Mouse (Mus musculus): ENCODE measurements around the gene Ncoa7. TPM values are rescaled to one million over a fixed set of nuclear protein-coding genes. Genes with fewer than 3 reads are reported as not detected.
A peak's percentile ranks its signal among the peaks of the same experiment; 100 is the strongest.
"Not testable (repeated sequence)": the region's sequence is repeated elsewhere in the genome, so short reads cannot be mapped to it uniquely, and the experiment has no call there.

The Ncoa7 gene
- polyA plus RNA-seq, 2 experiments from 2014 or later, result 132 to 145 TPM

- no peak for ATAC-seq
Measured at GRCm38 (mm10) chr10:30787684-30788339, 15.3 kb downstream of the Ncoa7 start.

GRCm38 (mm10) chr10:30786103-30786754 is 16.9 kb downstream of the Ncoa7 start:
- ATAC-seq, result no peak

GRCm38 (mm10) chr10:30780921-30781320 is 22.2 kb downstream of the Ncoa7 start:
- ATAC-seq, result not testable (repeated sequence)

GRCm38 (mm10) chr10:30778240-30778639 is 24.9 kb downstream of the Ncoa7 start:
- peak; percentile 10 for ATAC-seq

- no peak for ATAC-seq
Measured at GRCm38 (mm10) chr10:30775987-30776386, 27.1 kb downstream of the Ncoa7 start.

- no peak for ATAC-seq
Measured at GRCm38 (mm10) chr10:30775568-30775967, 27.6 kb downstream of the Ncoa7 start.

- ATAC-seq, result no peak
Measured at GRCm38 (mm10) chr10:30774396-30774795, 28.7 kb downstream of the Ncoa7 start.

GRCm38 (mm10) chr10:30773181-30773580 is 29.9 kb downstream of the Ncoa7 start:
- no peak for ATAC-seq

- ATAC-seq, result no peak
Measured at GRCm38 (mm10) chr10:30771417-30772158, 31.5 kb downstream of the Ncoa7 start.

GRCm38 (mm10) chr10:30768820-30769219 is 34.3 kb downstream of the Ncoa7 start:
- no peak for ATAC-seq

- no peak for ATAC-seq
Measured at GRCm38 (mm10) chr10:30768250-30768649, 34.9 kb downstream of the Ncoa7 start.

GRCm38 (mm10) chr10:30763179-30763770 is 39.9 kb downstream of the Ncoa7 start:
- ATAC-seq, result no peak

- ATAC-seq, result no peak
Measured at GRCm38 (mm10) chr10:30762284-30762964, 40.7 kb downstream of the Ncoa7 start.

GRCm38 (mm10) chr10:30759360-30760147 is 43.6 kb downstream of the Ncoa7 start:
- no peak for ATAC-seq

GRCm38 (mm10) chr10:30756064-30756463 is 47.1 kb downstream of the Ncoa7 start:
- no peak for ATAC-seq

- no peak for ATAC-seq
Measured at GRCm38 (mm10) chr10:30754825-30755457, 48.2 kb downstream of the Ncoa7 start.

- no peak for ATAC-seq
Measured at GRCm38 (mm10) chr10:30754082-30754481, 49.0 kb downstream of the Ncoa7 start.

GRCm38 (mm10) chr10:30752485-30752884 is 50.6 kb downstream of the Ncoa7 start:
- no peak for ATAC-seq

GRCm38 (mm10) chr10:30751586-30751985 is 51.5 kb downstream of the Ncoa7 start:
- no peak for ATAC-seq

- peak; percentile 28 for ATAC-seq
Measured at GRCm38 (mm10) chr10:30749807-30750206, 53.3 kb downstream of the Ncoa7 start.

All from activated CD4-positive, CD25-positive, alpha-beta regulatory T cell, adult 4 months (primary cell).